Mouse (Mus musculus): ENCODE measurements around the gene Gm21964. TPM values are rescaled to one million over a fixed set of nuclear protein-coding genes. Genes with fewer than 3 reads are reported as not detected.

Gm21964 gene
- polyA plus RNA-seq, 1 experiment from 2014 or later, result not detected

DNA sequence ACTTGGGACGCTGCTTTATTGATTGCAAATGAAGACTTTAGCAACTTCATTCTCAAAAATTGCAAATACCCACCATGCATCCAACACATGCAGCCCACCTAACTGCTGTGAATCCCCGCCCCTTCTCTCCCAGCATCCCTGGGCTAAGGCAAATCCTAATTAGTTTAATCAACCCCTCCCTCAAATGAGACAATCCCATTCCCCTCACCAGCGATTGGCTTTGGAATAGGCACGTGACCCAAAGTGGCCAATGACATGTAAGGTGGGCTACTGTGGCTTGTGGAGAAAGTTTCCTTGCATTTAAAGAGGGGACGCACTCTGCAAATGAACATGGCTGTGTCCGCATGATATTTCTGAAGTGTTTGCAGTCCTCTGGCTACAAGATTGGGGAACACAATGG lies 51.9 kb downstream of the Gm21964 start:
- WGBS, result 60% methylated on average over 6 of the region's 6 CpGs
- no peaks in the 10 kb centered on the region for H3K36me3 ChIP-seq
- peaks cover 4% of the 10 kb centered on the region for H3K4me1 ChIP-seq (replicated peaks)
- no peak overlapping the region for H3K4me3 ChIP-seq
- no peak for ATAC-seq (ENCODE audit: insufficient number of reproducible peaks, low FRiP score)
- H3K9ac ChIP-seq, result no peak overlapping the region
- H3K27me3 ChIP-seq (replicated peaks), result 0 out of 2 replicates have a peak, but pooled peaks cover 1% of the 10 kb centered on the region
- H3K4me2 ChIP-seq, result no peak overlapping the region
- no peaks in the 10 kb centered on the region for H3K9me3 ChIP-seq (replicated peaks)
- H3K27ac ChIP-seq (ENCODE audit: poor library complexity, severe bottlenecking), result no peak overlapping the region

Other genes with a start within 250 kb of the Gm21964 start
- gene Phlpp2, start 232.7 kb upstream of the Gm21964 start, polyA plus RNA-seq (2016; fragmentation: Nextera tagmentation; extraction: Ambion mirVana), result 1.5 and 1.8 TPM in 2 replicates
- 0.40 and 0.41 TPM in 2 replicates for gene Marveld3, start 139.0 kb upstream of the Gm21964 start, polyA plus RNA-seq (2016; fragmentation: Nextera tagmentation; extraction: Ambion mirVana)
- 0.08 TPM in 1 of 2 replicates, not detected in the other for gene Tat, start 110.8 kb upstream of the Gm21964 start, polyA plus RNA-seq (2016; fragmentation: Nextera tagmentation; extraction: Ambion mirVana)
- gene Chst4, start 61.5 kb upstream of the Gm21964 start, polyA plus RNA-seq (2016; fragmentation: Nextera tagmentation; extraction: Ambion mirVana), result 0.60 and 0.69 TPM in 2 replicates
- gene Zfp612, start 21.5 kb upstream of the Gm21964 start, polyA plus RNA-seq (2016; fragmentation: Nextera tagmentation; extraction: Ambion mirVana), result 6.8 and 7.2 TPM in 2 replicates
- gene Gm17720, start 1.5 kb downstream of the Gm21964 start, polyA plus RNA-seq (2016; fragmentation: Nextera tagmentation; extraction: Ambion mirVana), result not detected in 2 replicates
- gene Calb2, start 67.0 kb downstream of the Gm21964 start, polyA plus RNA-seq (2016; fragmentation: Nextera tagmentation; extraction: Ambion mirVana), result 1.7 and 1.8 TPM in 2 replicates
- gene Cmtr2, start 114.5 kb downstream of the Gm21964 start, polyA plus RNA-seq (2016; fragmentation: Nextera tagmentation; extraction: Ambion mirVana), result 6.4 and 6.7 TPM in 2 replicates
- gene Hydin, start 165.8 kb downstream of the Gm21964 start, polyA plus RNA-seq (2016; fragmentation: Nextera tagmentation; extraction: Ambion mirVana), result 0.28 and 0.29 TPM in 2 replicates